Mouse (Mus musculus): ENCODE measurements around the gene Rps6kc1.

GRCm38 (mm10) chr1:190836046-190836445 is 75.5 kb downstream of the Rps6kc1 start:
- no peak for TF ChIP-seq CTCF (IDR thresholded peaks at IDR 0.05; ENCODE audit: low read depth, low read length)
- no peak for TF ChIP-seq POLR2A (IDR thresholded peaks at IDR 0.05; ENCODE audit: extremely low read depth, insufficient read depth, low read length)

Data from liver, adult 2 months (tissue).